Mouse (Mus musculus) cortical plate, adult 2 months (tissue): Measurements from ENCODE around the gene Alas2. TPM values are rescaled to one million over a fixed set of nuclear protein-coding genes. Genes with fewer than 3 reads are reported as not detected.
A peak's percentile ranks its signal among the peaks of the same experiment; 100 is the strongest.

Experiments
- H3K27ac ChIP-seq: fragments of 200-500 bp; 2 replicates; pipeline ENCODE4 v1.5.1; 2012; ENCODE audit warnings: low read length, control low read depth, inconsistent platforms; ENCODE audit not compliant: insufficient read depth
- H3K4me1 ChIP-seq: fragments of 200-500 bp; 2 replicates; pipeline ENCODE4 v1.6.1; 2011; ENCODE audit warnings: low read length; ENCODE audit not compliant: control insufficient read depth, insufficient read depth
- H3K4me3 ChIP-seq: fragments of 200-500 bp; 2 replicates; pipeline ENCODE4 v1.5.1; 2011; ENCODE audit warnings: mild to moderate bottlenecking, low read length, control low read depth; ENCODE audit not compliant: insufficient read depth
- CTCF ChIP-seq: fragments of 200-500 bp; IDR thresholded peaks from 2 replicates; pipeline ENCODE4 v1.5.1; 2011; ENCODE audit warnings: mild to moderate bottlenecking, control low read depth, low read length; ENCODE audit not compliant: insufficient read depth; ENCODE audit errors: extremely low read depth
- POLR2A ChIP-seq: fragments of 200-500 bp; IDR thresholded peaks from 2 replicates; pipeline ENCODE4 v1.6.1; 2011; ENCODE audit warnings: mild to moderate bottlenecking, low read length, control low read depth; ENCODE audit not compliant: insufficient read depth; ENCODE audit errors: extremely low read depth
- polyA plus RNA-seq: library from polyadenylated mRNA; depleted of rRNA; stranded (reverse); fragments of >200 nt; gene quantifications from 2 replicates; pipeline ENCODE4 v1.2.3, GENCODE M21; 2012; rRNA removed

Alas2 gene
- 2.0 and 2.8 TPM in 2 replicates for polyA plus RNA-seq

GRCm38 (mm10) chrX:150547239-150547638 lies at the start of gene Alas2:
Alas2 (plus strand) TSS chrX:150547375.
- TF ChIP-seq POLR2A (no peak), CTCF (no peak)
- Histone ChIP-seq H3K27ac (no peak within 1 kb of the TSS), H3K4me1 (no peaks in the 10 kb centered on the region), H3K4me3 (no peak within 1 kb of the TSS)

DNA sequence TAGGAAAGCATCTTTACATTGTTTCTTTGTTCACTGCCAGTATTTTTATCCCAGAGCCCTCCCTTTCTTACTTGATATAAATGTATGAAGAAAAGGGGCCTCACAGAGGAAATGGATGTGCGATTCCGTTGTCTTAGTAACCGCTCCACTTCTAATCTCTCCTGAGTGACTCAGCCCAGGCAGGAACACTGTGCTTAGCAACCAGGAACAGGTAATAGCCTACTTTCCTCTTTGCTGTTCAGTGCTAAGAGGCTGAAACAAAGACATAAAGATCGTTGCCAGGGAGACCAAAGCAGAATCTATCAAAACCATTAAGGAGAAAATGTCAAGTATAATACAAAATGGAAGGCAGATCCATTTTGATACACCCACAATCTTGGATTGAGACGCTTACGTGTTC lies 38.5 kb upstream of the Alas2 start:
- H3K27ac ChIP-seq = peak overlapping the region; percentile 29; the same call in 1 of the 2 replicates
- TF ChIP-seq POLR2A (no peak), CTCF (no peak)

GRCm38 (mm10) chrX:150510631-150511030 lies 36.5 kb upstream of the Alas2 start:
- Histone ChIP-seq H3K27ac (no peak overlapping the region), H3K4me1 (no peaks in the 10 kb centered on the region), H3K4me3 (no peak overlapping the region)
- no peak for TF ChIP-seq CTCF
- no peak for TF ChIP-seq POLR2A

More for the DNA sequence above, 38.5 kb upstream of the Alas2 start:
- Histone ChIP-seq H3K4me3 (no peak overlapping the region), H3K4me1 (no peaks in the 10 kb centered on the region)

DNA sequence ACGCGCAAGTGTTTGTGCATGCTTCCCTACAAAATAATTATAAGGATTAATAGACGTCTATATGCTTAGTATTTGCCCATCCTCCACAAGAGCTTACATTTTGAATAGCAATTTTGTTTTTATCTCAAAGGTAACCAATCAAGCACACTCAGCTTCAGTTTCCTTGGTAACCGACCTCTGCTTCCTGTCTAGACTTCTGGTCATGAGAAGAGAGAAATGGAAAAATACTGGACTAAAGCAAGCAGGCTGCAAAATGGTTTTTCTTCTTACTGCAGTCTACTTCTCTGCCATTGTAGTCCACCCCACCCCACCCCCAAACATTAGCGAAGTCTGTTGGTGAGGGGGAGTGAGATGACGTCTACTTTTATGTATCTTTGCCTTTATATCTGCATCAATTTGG lies 35.9 kb upstream of the Alas2 start:
- H3K4me1 ChIP-seq = no peaks in the 10 kb centered on the region
- H3K4me3 ChIP-seq = no peak overlapping the region
- TF ChIP-seq POLR2A (no peak), CTCF (no peak)
- no peak overlapping the region; the same call in 1 of the 2 replicates for H3K27ac ChIP-seq

- Histone ChIP-seq H3K4me1 (no peaks in the 10 kb centered on the region), H3K27ac (no peak overlapping the region), H3K4me3 (no peak overlapping the region)
- TF ChIP-seq POLR2A (no peak), CTCF (no peak)
Observed at GRCm38 (mm10) chrX:150514127-150514526, 33.0 kb upstream of the Alas2 start.

GRCm38 (mm10) chrX:150516015-150516414 lies 31.2 kb upstream of the Alas2 start:
- no peak for TF ChIP-seq POLR2A
- TF ChIP-seq CTCF = no peak
- Histone ChIP-seq H3K4me1 (no peaks in the 10 kb centered on the region), H3K4me3 (no peak overlapping the region), H3K27ac (no peak overlapping the region)

DNA sequence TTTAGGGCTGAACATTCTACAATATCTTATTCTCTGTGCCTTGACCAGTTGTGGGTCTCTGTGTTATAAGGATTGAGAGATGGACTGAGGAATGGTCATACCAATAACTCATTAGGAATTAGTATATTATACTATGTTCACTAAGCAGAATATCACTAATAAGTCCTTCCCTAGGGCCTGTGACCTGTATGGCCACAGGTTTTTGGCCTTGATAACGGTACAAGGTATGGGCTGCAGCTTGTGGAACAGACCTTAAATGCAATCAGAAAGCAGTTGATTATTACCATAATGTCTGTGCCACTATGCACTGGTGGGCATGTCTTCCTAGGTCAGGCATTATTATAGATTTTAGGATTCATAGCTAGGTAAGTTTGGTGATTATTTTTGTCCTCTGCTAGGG lies 30.7 kb upstream of the Alas2 start:
- Histone ChIP-seq H3K27ac (no peak overlapping the region), H3K4me3 (no peak overlapping the region), H3K4me1 (no peaks in the 10 kb centered on the region)
- no peak for TF ChIP-seq CTCF
- TF ChIP-seq POLR2A = no peak

DNA sequence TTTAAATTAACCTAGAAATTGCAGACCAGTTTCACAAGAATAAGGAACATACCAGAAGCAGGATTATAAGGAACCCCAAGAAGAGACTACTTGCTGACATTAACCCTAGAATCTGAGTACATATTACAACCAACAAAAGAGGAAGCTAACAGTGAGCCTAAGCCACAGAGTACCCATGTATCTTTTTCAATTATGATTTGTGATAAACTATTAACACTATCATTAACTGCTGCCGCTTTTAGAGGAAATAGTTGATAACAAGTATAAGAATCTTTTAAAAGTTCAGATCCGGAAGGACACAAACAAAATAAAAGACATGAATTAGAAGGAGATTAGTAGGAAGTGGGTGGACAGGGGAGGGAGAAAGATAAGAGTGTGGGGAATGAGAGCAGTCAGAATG lies 7.1 kb upstream of the Alas2 start:
- TF ChIP-seq POLR2A (no peak), CTCF (no peak)
- H3K4me3 ChIP-seq = no peak overlapping the region
- H3K4me1 ChIP-seq = no peaks in the 10 kb centered on the region
- H3K27ac ChIP-seq = no peak overlapping the region

- TF ChIP-seq CTCF = no peak
- no peak for TF ChIP-seq POLR2A
- Histone ChIP-seq H3K27ac (no peak overlapping the region), H3K4me1 (no peaks in the 10 kb centered on the region), H3K4me3 (no peak overlapping the region)
Observed at GRCm38 (mm10) chrX:150541684-150542083, 5.5 kb upstream of the Alas2 start.

DNA sequence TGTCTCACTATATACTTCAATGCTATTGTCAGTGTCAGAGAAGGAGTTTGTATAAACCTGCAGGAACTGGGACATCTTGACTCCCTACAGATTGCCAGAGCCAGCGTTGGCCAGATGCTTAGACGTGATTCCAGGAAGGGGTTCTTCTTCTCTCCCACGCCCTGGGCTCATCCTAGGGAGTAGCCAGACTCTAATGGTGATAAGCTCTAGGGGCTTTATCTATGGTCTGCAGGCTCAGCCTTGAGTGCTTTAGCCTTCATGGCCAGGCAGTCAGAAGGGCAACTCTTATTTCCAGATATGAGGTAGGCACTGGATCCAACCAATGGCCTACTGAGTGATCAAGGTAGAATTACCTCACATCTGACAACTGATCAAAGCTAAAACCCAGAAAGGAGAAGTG lies 2.5 kb downstream of the Alas2 start:
- Histone ChIP-seq H3K4me3 (no peak overlapping the region), H3K4me1 (no peaks in the 10 kb centered on the region), H3K27ac (no peak overlapping the region)
- TF ChIP-seq CTCF (no peak), POLR2A (no peak)
